16 mouse cellular contexts compared by ENCODE assay signal in the genomic region with DNA sequence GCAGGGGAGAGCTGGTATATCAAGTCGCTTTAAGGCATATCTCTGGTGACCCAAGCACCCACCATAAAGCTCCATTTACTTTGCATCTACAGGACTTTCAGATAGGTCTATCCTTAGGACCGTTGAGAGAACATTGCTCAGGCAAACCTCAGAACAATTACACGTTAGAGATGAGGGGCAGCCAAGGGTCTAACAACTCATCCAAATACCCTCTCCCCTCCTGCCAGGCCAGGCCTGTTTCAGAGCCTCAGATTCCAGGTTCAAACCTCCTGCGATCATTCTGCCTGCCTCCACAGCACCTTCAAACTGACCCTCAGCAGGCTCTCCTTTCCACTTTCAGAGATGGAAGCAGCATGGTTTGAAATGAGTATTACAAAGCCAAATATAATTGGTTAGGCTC.
DNase-seq lines count a peak whose midpoint lies in the region.
"Had no signal": no experiment of that assay in that cellular context is flagged by ENCODE, and none has a peak within 500 bp of the region (broad histone marks: within the 10 kb centered on the region; RNA-seq: fewer than 3 reads in every experiment).

No protein-coding gene starts in this region.

- no peaks in the 10 kb centered on the region for H3K9me3 ChIP-seq in heart, embryonic 10.5 days

- H3K27me3 ChIP-seq in heart, embryonic 10.5 days (ENCODE audit: insufficient read depth, poor library complexity, severe bottlenecking), result peaks cover 20% of the 10 kb centered on the region; the same call in 1 of the 2 replicates
- H3K27me3 ChIP-seq: Patski had no signal

- no peak overlapping the region for H3K4me3 ChIP-seq in heart, embryonic 10.5 days

- peaks cover 15% of the 10 kb centered on the region for H3K4me1 ChIP-seq in heart, embryonic 10.5 days

- H3K27ac ChIP-seq in heart, embryonic 10.5 days, result no peak overlapping the region

- no peaks in the 10 kb centered on the region for H3K36me3 ChIP-seq in heart, embryonic 10.5 days
- H3K36me3 ChIP-seq: G1E had no signal

- intact Hi-C loops in heart, postnatal 25 days (cut with DNase I), result no loop called here

- DNase-seq in heart, adult 11 months, result peak; percentile 61
- DNase-seq in heart, postnatal 25 days (ENCODE audit: low spot score), result no peak
- DNase-seq in heart, embryonic 10.5 days (ENCODE audit: low spot score), result peak; percentile 65
- DNase-seq in heart, postnatal 4 days, result no peak
- DNase-seq: adrenal gland, adult 2 months; adrenal gland, adult 8-10 months; adrenal gland, postnatal 10 days; adrenal gland, postnatal 14 days; adrenal gland, postnatal 25 days; adrenal gland, postnatal 36 days; B cell, adult 2 months; cerebellum, adult 11 months; cerebellum, adult 11-12 months; cerebellum, adult 18-20 months had no signal

- WGBS in heart, embryonic 10.5 days, result 82% methylated on average over 4 of the region's 4 CpGs

Comparison
In these comparisons a context has a peak if more than half of its experiments do, and no peak if none do; other contexts are left out.
1. DNase-seq: peak in heart, adult 11 months (single experiment) and heart, embryonic 10.5 days (single experiment); none in heart, postnatal 25 days (single experiment) and heart, postnatal 4 days (single experiment).